8 mouse cellular contexts compared by ENCODE assay signal in the genomic region with DNA sequence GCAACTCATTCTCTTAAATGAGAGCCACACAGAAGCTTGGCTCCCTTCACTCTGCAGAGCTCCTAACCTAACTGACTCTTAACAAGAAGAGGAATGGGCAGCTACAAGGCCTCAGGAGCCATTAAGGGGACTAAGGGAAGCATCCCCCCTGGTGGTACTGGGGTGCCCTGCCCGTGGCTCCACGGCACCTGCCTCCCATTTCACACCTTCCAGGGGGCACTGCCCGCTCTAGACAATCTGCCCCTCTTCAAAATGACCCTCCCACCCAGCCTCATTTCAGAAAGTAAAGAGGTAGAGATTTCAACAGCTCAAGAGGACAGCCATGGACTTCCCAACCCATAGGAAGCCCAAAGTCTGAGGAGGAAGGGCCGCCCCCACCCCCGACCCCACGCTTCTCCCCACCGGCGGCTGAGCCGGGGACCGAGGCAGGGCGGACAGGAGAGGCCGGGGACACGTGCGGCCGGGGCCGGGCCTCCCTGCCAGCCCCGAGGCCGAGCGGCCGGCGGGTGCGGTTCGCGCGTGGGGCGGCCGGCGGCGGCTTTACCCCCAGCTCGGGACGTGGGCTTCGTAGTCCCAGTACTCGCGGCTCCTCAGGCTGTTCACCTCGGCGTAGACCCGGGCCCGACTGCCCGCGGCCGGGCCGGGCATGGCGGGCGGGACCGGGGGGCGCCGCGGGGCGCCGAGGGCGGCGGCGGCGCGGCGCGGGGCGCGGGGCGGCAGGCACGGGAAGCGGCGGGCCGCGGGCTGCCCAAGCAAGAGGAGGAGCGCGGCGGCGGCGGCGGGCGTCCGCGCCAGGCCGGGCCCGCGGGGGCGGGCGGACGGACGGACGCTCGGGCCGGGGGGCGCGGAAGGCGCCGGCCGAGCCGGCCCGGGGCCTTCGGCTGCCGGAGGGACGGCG. TPM values are rescaled to one million over a fixed set of nuclear protein-coding genes. Genes with fewer than 3 reads are reported as not detected.
DNase-seq lines count a peak whose midpoint lies in the region; ATAC-seq and TF ChIP-seq lines count a peak whose summit lies in the region.

No protein-coding gene starts in this region.

- TF ChIP-seq POLR2A in lung, adult 2 months (IDR thresholded peaks at IDR 0.05; ENCODE audit: borderline replicate concordance, extremely low read depth, low read depth, low read length), result no peak

- no peak for TF ChIP-seq CTCF in lung, adult 2 months (IDR thresholded peaks at IDR 0.05; ENCODE audit: insufficient read depth, low read length)
- peak; percentile 14; the same call in 1 of the 2 replicates for TF ChIP-seq CTCF in intestine, postnatal 0 days (IDR thresholded peaks at IDR 0.05; ENCODE audit: low read depth)

- no peaks in the 10 kb centered on the region for H3K27me3 ChIP-seq in forebrain, embryonic 13.5 days
- H3K27me3 ChIP-seq in intestine, postnatal 0 days (replicated peaks; ENCODE audit: control insufficient read depth, insufficient read depth, low read length), result no peaks in the 10 kb centered on the region
- H3K27me3 ChIP-seq in midbrain, embryonic 12.5 days, result no peaks in the 10 kb centered on the region

- H3K36me3 ChIP-seq in forebrain, embryonic 13.5 days (ENCODE audit: poor library complexity, severe bottlenecking), result peaks cover 32% of the 10 kb centered on the region
- peaks cover 21% of the 10 kb centered on the region for H3K36me3 ChIP-seq in intestine, postnatal 0 days (ENCODE audit: control insufficient read depth, insufficient read depth)
- peaks cover 25% of the 10 kb centered on the region for H3K36me3 ChIP-seq in midbrain, embryonic 12.5 days

- H3K4me2 ChIP-seq in forebrain, embryonic 13.5 days, result peak overlapping the region; percentile 96
- H3K4me2 ChIP-seq in intestine, postnatal 0 days (replicated peaks; ENCODE audit: low read depth), result peak overlapping the region; percentile 81
- peak overlapping the region; percentile 94 for H3K4me2 ChIP-seq in midbrain, embryonic 12.5 days (replicated peaks)

- peaks cover 9% of the 10 kb centered on the region for H3K4me1 ChIP-seq in lung, adult 2 months (ENCODE audit: control insufficient read depth, insufficient read depth, low read length)
- H3K4me1 ChIP-seq in forebrain, embryonic 13.5 days, result peaks cover 19% of the 10 kb centered on the region
- peaks cover 4% of the 10 kb centered on the region; the same call in 1 of the 2 replicates for H3K4me1 ChIP-seq in intestine, postnatal 0 days (replicated peaks; ENCODE audit: control insufficient read depth, insufficient read depth, low read length)
- H3K4me1 ChIP-seq in midbrain, embryonic 12.5 days, result peaks cover 13% of the 10 kb centered on the region

- no peak for DNase-seq in lung, adult 2 months
- DNase-seq in lung, postnatal 14 days, result no peak
- peak; percentile 18 for DNase-seq in R1 (ENCODE audit: low read depth, low spot score)
- DNase-seq in thymus, postnatal 4 days, result peak; percentile 33
- DNase-seq in gastrocnemius, adult 8-10 months (ENCODE audit: low spot score in 2 of 2), result no peak

- H3K4me3 ChIP-seq in lung, adult 2 months (replicated peaks; ENCODE audit: extremely low read depth, low read depth, low read length), result peak overlapping the region; percentile 69
- peak overlapping the region; percentile 98 for H3K4me3 ChIP-seq in forebrain, embryonic 13.5 days
- peak overlapping the region; percentile 76 for H3K4me3 ChIP-seq in intestine, postnatal 0 days (ENCODE audit: low read depth, low read length)
- peak overlapping the region; percentile 99 for H3K4me3 ChIP-seq in midbrain, embryonic 12.5 days

- H3K27ac ChIP-seq in forebrain, embryonic 13.5 days, result peak overlapping the region; percentile 54
- peak overlapping the region; percentile 42; the same call in 1 of the 2 replicates for H3K27ac ChIP-seq in intestine, postnatal 0 days (ENCODE audit: low read depth, low read length)
- H3K27ac ChIP-seq in midbrain, embryonic 12.5 days (replicated peaks), result no peak overlapping the region

- H3K9me3 ChIP-seq in forebrain, embryonic 13.5 days (replicated peaks), result no peaks in the 10 kb centered on the region
- no peaks in the 10 kb centered on the region for H3K9me3 ChIP-seq in intestine, postnatal 0 days (ENCODE audit: control insufficient read depth)
- H3K9me3 ChIP-seq in midbrain, embryonic 12.5 days, result no peaks in the 10 kb centered on the region

- WGBS in lung, adult 2 months, result 5% methylated on average over 73 of the region's 95 CpGs
- under 1% methylated on average over 28 of the region's 95 CpGs for WGBS in forebrain, embryonic 13.5 days
- whole genome bisulfite sequencing in intestine, postnatal 0 days, result under 1% methylated on average over 73 of the region's 95 CpGs
- WGBS in midbrain, embryonic 12.5 days, result 0% methylated on average over 32 of the region's 95 CpGs

- H3K9ac ChIP-seq in forebrain, embryonic 13.5 days, result peak overlapping the region; percentile 97
- H3K9ac ChIP-seq in intestine, postnatal 0 days (ENCODE audit: low read depth, low read length), result peak overlapping the region; percentile 96
- peak overlapping the region; percentile 98 for H3K9ac ChIP-seq in midbrain, embryonic 12.5 days (replicated peaks)

- ATAC-seq in forebrain, embryonic 13.5 days, result peak; percentile 44
- peak; percentile 35; the same call in 1 of the 2 replicates for ATAC-seq in intestine, postnatal 0 days
- peak; percentile 52 for ATAC-seq in midbrain, embryonic 12.5 days (ENCODE audit: low FRiP score, low read depth)

RNA-seq across cellular contexts. Expression of a gene that starts 1.8 kb away (rescaled TPM):
- 13.2 and 21.7 TPM in 2 replicates for polyA plus RNA-seq in lung, adult 2 months (2012; rRNA removed)
- polyA plus RNA-seq in forebrain, embryonic 13.5 days (2015; fragmentation: Nextera tagmentation; extraction: Ambion mirVana), result 11.7 and 12.7 TPM in 2 replicates
- polyA plus RNA-seq in intestine, postnatal 0 days (2015; fragmentation: Nextera tagmentation; extraction: Ambion mirVana), result 6.7 and 7.2 TPM in 2 replicates
- 10.3 and 11.0 TPM in 2 replicates for polyA plus RNA-seq in midbrain, embryonic 12.5 days (2016; fragmentation: Nextera tagmentation; extraction: Ambion mirVana)
- 10 to 100 TPM; 19.8 to 24.9 (median 22.2) TPM for total RNA-seq in gastrocnemius, adult 8-10 months (2022)

RNA-seq across cellular contexts. Expression of a gene that starts 45.8 kb away (rescaled TPM):
- polyA plus RNA-seq in lung, adult 2 months (2012; rRNA removed), result 2.6 and 4.7 TPM in 2 replicates
- 1.2 and 1.6 TPM in 2 replicates for polyA plus RNA-seq in forebrain, embryonic 13.5 days (2015; fragmentation: Nextera tagmentation; extraction: Ambion mirVana)
- polyA plus RNA-seq in intestine, postnatal 0 days (2015; fragmentation: Nextera tagmentation; extraction: Ambion mirVana), result 0.14 and 0.20 TPM in 2 replicates
- 0.18 and 0.59 TPM in 2 replicates for polyA plus RNA-seq in midbrain, embryonic 12.5 days (2016; fragmentation: Nextera tagmentation; extraction: Ambion mirVana)
- not detected for total RNA-seq in gastrocnemius, adult 8-10 months (2022)

RNA-seq across cellular contexts. Expression of a gene that starts 53.4 kb away (rescaled TPM):
- 65.0 and 66.0 TPM in 2 replicates for polyA plus RNA-seq in lung, adult 2 months (2012; rRNA removed)
- 144 and 148 TPM in 2 replicates for polyA plus RNA-seq in forebrain, embryonic 13.5 days (2015; fragmentation: Nextera tagmentation; extraction: Ambion mirVana)
- polyA plus RNA-seq in intestine, postnatal 0 days (2015; fragmentation: Nextera tagmentation; extraction: Ambion mirVana), result 61.5 and 62.2 TPM in 2 replicates
- polyA plus RNA-seq in midbrain, embryonic 12.5 days (2016; fragmentation: Nextera tagmentation; extraction: Ambion mirVana), result 128 and 130 TPM in 2 replicates
- 1 to 10 TPM; 3.6 to 6.4 (median 5.3) TPM for total RNA-seq in gastrocnemius, adult 8-10 months (2022)

Comparison
In these comparisons a context has a peak if more than half of its experiments do, and no peak if none do; other contexts are left out.
1. DNase-seq: peak in R1 (single experiment) and thymus, postnatal 4 days (single experiment); none in lung, adult 2 months (single experiment), lung, postnatal 14 days (single experiment) and gastrocnemius, adult 8-10 months (0 of 2).
2. Peak in every context shown above with its lines, with median percentiles within 50 percentile points of each other: H3K4me3 ChIP-seq, ATAC-seq, H3K4me2 ChIP-seq and H3K9ac ChIP-seq.